Mouse (Mus musculus): ENCODE data around the gene Mcm3ap.

Gene Mcm3ap

DNA sequence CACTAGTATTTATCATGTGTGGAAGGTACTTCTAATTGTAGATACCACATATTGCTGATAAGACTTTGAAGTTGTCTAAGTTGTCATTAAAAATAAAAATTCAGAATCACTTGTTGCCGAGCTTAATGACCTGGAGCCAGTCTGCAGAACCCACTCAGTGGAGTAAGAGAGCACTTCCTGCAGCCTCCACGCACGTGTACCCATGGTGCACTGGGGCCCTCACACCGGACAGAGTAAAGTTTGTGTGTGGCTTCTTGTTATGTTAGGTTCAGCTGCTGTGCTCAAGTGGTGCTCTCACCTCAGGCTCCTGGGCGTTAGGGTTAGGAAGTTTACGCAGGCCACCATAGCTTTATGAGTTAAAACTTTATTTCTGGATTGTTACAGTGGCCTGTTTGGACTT lies 26.8 kb downstream of the Mcm3ap start:
- in situ Hi-C loops (cut with MboI) = no loop called here

- in situ Hi-C loops (cut with MboI) = no loop called here
Measured at GRCm38 (mm10) chr10:76496366-76496765, 27.6 kb downstream of the Mcm3ap start.

- in situ Hi-C loops (cut with MboI) = no loop called here
Measured at GRCm38 (mm10) chr10:76497522-76497921, 28.8 kb downstream of the Mcm3ap start.

DNA sequence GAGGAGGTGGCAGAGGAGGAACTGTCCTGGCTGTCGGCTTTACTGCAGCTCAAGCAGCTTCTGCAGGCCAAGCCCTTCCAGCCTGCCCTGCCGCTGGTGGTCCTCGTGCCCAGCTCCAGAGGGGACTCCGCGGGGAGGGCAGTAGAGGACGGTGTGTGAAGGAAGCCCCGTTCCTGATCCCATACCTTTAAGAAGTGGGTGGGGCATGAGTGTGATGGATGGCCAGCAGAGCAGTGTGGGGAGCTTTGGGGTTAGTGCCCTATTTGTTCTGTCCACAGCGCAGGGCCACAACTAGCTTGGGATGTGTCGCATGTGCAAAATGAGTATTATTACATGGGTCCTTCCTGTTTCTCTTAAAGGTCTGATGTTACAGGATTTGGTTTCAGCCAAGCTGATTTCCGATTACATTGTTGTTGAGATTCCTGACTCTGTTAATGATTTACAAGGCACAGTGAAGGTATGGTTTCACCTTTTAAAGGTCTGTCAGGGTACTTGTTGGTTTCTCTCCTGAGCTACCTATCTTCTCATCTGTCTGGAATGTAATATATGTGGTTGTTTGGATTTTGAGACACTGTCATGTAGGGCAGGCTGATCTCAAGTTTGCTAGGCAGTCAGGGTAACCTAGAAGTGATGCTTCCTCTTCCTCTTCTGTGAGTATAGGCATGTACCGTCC lies 35.7 kb downstream of the Mcm3ap start:
- in situ Hi-C loops (cut with MboI) = no loop called here

DNA sequence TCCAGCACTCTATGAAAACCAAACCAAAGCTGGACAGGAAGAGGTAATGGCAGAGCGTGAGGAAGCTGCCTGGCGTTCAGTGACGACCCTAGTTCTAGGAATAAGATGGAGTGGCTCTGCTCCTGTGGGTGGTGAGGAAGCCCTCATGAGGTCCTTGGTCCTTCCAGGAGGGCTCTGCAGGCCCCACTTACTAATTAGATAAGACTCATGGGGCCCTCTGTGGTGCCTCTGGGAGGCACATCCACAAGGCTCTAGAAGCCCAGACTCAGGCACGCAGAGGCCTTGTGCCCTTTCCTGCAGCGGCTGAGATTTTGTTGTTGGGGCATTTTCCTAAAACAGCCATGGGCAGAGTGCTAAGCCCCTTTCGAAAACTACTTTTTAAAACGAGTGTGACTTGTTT lies 37.1 kb downstream of the Mcm3ap start:
- in situ Hi-C loops (cut with MboI) = no loop called here

DNA sequence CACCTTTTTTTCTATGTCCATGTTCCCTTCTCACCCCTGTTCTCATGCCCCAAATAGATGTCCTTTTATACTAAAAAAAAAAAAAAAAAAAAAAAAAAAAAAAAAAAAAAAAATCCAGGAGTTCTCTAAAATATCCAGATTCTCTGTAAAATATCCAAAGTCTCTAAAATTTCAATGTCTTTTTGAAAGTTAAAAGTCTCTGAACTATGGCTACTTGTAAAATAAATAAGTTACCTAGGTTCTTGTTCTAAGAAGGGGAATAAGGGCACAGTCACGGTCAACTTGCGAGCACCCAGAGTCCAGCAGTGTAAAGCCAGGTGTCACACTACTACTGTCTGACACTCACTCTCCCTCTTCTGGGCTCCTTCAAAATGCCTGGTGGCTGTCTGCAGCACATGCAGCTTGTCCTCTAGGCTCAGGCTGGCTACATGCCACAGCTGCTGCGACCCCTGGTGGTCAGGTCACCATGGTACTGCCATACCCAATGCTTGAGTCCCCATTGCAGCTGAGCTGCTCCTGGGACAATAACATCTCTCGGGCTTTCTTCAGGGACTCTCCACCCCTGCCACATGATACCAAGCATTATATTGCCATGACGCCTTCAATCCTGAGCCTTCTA lies 44.3 kb downstream of the Mcm3ap start:
- in situ Hi-C loops (cut with MboI) = no loop called here

DNA sequence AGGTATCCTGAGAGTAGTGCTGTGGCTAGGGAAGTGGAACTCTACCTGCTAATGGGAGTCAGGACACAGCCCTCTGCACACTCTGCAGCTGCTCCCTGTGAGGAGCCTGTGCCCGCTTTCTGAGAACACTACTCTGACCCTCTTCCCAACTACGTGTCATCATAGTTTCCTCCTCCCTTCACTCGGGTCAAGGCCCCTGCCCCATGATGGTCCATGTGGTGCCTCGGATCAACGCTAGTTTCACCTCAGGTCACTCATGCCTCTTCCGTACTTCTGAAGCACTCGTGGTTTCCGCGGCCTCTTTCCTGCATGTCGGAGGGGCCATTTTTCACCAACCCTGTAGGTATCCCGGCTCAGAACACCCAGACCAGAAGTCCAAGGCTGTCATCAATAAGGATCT lies 62.2 kb downstream of the Mcm3ap start:
- in situ Hi-C loops (cut with MboI) = no loop called here

GRCm38 (mm10) chr10:76531375-76531774 lies 62.6 kb downstream of the Mcm3ap start, which contains the start of gene Lss:
Gene Lss, plus strand, starts transcription at chr10:76531588.
- in situ Hi-C loops (cut with MboI) = no loop called here

DNA sequence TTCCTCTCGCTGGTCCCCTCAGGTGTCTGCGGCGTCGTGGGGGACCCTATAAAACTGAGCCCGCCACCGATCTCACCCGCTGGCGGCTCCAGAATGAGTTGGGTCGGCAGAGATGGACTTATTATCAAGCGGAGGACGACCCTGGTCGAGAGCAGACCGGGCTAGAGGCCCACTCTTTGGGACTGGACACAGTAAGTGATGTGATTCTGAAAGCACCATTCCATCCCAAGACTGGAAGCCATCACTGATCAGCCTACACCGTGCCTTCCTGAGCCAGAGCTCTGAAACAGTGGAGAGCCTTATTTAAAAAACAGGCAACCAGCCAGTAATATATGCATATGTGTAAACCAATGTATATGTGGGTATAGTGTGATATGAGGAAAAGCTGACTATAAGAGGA lies 63.1 kb downstream of the Mcm3ap start:
- in situ Hi-C loops (cut with MboI) = no loop called here

DNA sequence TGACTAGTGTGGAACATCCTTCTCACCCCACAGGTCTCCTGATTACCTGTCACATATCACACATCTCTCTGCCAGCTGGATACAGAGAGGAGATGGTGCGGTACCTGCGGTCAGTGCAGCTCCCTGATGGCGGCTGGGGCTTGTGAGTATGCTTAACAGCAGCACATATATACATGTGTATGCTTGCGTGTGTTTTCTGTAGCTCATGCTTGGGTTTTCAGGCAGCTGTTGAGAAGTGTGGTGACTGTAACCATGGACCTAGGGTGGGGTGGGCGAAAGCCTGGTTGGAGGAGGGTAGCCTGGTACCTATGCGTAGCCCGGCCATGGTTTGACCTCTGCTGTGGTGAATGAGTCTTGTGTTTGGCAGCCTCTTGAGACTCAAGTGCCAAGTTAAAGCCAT lies 66.8 kb downstream of the Mcm3ap start:
- in situ Hi-C loops (cut with MboI) = no loop called here

GRCm38 (mm10) chr10:76537619-76538018 lies 68.9 kb downstream of the Mcm3ap start:
- in situ Hi-C loops (cut with MboI) = no loop called here

DNA sequence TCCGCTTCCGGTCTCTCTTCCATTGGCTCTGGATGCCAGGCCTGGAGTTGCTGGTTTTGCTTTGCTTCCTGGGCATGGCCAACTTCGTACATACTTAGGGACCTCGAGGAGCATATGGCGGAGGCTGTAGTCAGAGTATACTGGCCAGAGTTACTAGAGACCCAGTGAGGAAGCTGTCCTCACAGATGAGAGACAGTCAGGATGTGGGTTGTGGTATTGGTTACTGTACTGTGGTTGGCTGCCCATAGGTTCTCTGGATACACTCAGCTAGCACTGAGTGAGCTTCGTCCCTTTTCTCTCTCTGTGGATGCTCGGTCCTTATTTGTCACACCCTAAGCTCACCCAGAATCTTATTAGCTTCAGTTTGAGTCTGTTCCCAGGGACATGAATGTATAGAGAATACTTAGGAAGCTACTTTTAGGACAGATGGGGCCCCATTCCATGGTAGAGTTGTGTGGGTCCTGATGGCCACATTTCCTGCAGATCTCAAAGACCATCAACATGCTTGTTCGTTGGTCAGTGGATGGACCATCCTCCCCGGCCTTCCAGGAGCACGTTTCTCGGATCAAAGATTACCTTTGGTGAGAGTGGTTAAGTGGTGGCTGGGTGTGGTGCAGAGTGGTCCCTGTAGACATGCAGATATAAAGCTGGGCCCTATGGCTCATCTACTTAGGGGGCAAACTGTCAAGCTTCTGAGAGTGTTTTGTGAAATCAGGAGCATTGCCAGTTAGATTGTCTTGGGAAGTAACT lies 72.8 kb downstream of the Mcm3ap start:
- in situ Hi-C loops (cut with MboI) = no loop called here

DNA sequence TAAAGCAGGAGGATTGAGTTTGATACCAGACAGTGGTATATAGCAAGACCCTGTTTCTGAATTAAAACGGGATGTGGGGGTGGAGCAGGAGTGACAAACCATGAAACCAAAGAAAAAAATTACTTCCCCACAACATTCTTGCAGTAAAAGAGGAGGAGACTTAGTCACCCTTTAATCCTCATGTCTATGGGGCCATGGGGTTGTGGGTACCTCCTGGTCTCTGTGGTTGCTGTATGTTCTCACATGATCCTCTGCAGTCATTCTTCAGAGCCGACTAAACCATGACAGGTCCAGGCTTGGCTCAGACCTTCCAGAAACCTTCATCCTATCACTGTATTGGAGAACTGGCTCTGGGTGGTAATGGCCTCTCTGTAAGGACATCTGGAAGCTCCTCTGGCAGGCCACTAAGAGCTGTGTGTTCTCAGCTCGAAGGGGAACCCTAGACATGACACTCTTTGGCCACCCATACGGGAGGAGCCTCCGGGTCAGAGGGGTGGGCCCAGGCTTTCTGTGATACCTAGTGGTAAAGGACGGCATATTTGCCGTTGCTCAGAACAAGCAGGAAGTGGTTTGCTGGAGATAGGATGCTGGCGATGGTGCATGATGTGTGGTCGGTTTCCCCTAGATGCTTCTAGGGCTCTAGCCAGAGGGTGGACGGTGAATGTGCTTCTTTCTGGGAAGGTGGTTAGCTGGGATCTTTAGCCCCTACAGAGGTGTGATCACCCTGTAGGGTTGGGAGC lies 74.1 kb downstream of the Mcm3ap start:
- in situ Hi-C loops (cut with MboI) = no loop called here

DNA sequence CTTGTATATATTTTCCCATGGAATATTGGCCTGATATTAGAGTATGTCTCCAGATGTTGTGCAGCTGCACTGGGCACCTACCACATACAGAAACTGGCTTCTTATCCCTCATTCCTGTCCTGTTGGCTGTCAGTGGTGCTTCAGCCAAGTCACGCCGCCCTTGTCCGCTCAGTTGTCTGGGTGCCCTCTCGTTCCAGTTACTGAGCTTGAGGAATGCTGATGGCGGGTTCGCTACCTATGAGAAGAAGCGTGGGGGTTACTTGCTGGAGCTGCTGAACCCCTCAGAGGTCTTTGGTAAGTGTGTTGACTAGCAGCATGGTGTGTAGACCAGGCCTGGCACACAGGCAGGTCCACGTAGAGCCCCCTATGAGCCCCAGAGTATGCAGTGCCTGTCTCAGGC lies 77.8 kb downstream of the Mcm3ap start:
- in situ Hi-C loops (cut with MboI) = no loop called here

- in situ Hi-C loops (cut with MboI) = no loop called here
Measured at GRCm38 (mm10) chr10:76548218-76548617, 79.5 kb downstream of the Mcm3ap start.

GRCm38 (mm10) chr10:76550458-76550857 lies 81.7 kb downstream of the Mcm3ap start:
- in situ Hi-C loops (cut with MboI) = no loop called here

- in situ Hi-C loops (cut with MboI) = no loop called here
Measured at GRCm38 (mm10) chr10:76551556-76551955, 82.8 kb downstream of the Mcm3ap start.

DNA sequence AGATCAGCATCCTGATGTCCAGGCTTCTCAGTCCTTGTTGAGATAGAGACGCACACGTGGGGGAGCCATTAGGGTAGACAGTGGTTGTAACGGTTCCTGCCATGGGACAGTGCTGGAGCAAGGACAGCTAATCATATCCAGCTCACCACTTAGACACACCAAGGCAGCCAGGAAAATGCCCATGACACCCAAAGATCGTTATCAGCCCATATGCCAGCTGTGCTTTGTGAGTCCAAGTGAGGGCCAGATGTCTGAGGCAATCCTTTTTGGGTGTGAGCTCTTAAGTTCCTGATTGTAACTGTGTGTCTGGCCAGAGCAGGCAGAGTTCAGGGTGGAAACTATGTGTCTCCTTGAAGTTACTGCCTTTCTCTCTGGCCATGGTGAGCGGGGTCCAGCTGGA lies 85.3 kb downstream of the Mcm3ap start:
- in situ Hi-C loops (cut with MboI) = no loop called here

DNA sequence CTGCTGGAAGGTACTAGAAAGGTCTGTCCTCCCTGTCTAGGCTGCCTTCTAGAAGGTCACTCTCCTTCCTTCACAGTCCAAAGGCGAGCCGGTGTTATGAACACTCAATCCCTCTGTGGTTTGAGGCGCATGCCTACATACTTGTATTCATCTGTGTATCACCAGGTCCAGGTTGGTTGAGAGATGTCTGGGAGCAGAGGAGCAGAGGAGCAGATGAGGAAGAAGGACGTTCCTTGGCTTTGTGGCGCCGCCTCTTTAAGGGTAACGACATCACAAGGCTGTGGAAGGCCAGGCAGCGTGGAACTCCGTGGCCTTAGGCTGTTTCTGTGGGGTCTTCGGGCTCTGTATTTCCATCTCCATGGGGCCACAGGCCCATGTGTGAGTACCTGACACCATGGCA lies 93.2 kb downstream of the Mcm3ap start, which contains the start of gene Spatc1l:
TSS of gene Spatc1l (plus strand) at position 301 of the 400 bp plus-strand sequence.
- in situ Hi-C loops (cut with MboI) = no loop called here
